Mouse (Mus musculus) gastrocnemius, postnatal 4 days (tissue): ENCODE data around the gene 2210407C18Rik. TPM values are rescaled to one million over a fixed set of nuclear protein-coding genes. Genes with fewer than 3 reads are reported as not detected.

ENCODE experiments used
- DNase-seq, 2 experiments: peaks; one replicate each; pipeline ENCODE4 v3.0.0; 2021 to 2022; ENCODE audit warnings: low spot score in 2 of 2, mixed read lengths in 2 of 2
- long read RNA-seq, 2 experiments: library from polyadenylated mRNA; stranded (forward); transcript quantifications; one replicate each; pipeline ENCODE4 v2.0.0; 2021
- total RNA-seq, 2 experiments: library from RNA; stranded (reverse); gene quantifications; 2 replicates each; pipeline ENCODE4 v1.2.3; 2021

The 2210407C18Rik gene
- not detected for total RNA-seq
- long read RNA-seq, experiment 1 = 0 reads
- long read RNA-seq, experiment 2 = 0 reads

DNA sequence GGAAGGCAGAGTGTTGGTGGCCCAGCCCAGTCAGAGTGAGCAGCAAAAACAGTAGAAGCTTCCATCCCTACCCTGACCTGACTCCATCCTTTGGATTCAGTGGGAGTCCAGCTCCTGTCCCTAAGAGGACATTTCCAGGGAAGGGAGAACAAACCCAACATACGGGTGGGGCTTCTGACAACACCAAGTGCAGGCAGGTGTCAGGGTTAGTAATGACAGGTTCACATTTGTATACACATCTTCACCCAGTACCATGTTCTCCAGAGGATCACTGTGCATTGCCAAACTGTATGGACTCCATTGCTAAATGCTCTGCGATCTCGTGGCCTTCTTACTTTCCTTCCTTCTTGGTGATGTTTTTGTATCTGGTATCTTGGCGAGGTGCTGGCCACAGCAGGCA is at the start of gene 2210407C18Rik:
Gene 2210407C18Rik (minus strand): TSS at position 101 of the 400 bp plus-strand sequence.
- DNase-seq = no peak

DNA sequence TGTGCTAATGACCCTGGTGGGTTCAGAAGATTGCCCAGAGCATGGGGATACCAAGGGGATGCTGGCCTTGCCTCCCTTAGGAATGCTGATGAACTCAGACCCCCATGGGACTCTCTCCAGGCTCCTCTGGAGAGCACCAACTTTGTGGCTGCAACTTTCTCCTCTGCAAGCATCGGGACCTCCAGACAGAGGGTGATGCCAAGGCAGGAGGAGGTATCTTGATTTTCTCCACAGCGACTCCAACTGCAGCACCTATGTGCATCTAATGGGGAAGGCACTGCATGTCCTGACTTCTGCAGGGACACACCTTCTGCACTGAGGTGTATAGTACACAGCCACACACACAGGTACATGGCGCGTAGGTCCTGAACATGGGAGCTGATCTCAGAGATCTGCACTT is 42.7 kb upstream of the 2210407C18Rik start, which contains the start of gene Olfr322:
Gene Olfr322 (plus strand): TSS at position 187 of the 400 bp plus-strand sequence.
- DNase-seq = no peak

DNA sequence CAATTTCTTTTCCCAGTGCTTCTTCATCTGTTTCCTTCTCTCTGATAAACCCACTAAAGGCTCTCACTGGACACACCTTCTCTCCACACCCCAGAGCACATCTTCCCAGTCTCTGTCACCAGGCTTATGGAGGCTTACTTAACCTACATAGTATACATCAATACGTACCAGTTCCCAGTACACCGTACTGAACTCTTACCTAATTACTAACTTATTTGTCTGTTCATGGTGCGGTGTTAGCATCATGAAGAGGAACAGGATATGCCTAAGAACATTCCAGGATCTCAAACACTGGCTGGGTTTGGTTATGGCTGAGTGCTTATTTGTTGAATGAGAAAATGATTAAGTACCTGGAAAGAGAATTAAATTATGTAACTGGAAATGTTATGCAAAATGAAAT is 39.3 kb upstream of the 2210407C18Rik start:
- DNase-seq = no peak

DNA sequence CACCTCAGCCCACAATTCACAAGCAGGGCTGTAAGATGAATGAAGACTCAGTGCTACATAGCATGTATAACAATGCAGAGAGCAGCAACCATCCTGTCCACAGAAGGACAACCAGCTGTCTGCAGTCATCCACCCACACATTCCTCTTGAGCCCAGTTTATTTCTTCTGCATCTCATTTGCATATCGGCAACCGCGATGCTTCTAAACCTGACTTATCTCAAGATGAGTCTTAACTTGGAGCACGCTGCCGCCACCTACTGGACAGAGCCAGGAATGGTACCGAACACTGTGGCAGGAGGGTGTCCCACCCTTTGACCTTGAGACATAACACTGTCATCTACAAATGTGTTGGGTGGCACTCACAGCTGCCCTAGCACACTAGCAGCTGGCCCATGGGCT is 27.5 kb upstream of the 2210407C18Rik start:
- peak in 1 of 2 experiments; percentile 29 for DNase-seq

DNA sequence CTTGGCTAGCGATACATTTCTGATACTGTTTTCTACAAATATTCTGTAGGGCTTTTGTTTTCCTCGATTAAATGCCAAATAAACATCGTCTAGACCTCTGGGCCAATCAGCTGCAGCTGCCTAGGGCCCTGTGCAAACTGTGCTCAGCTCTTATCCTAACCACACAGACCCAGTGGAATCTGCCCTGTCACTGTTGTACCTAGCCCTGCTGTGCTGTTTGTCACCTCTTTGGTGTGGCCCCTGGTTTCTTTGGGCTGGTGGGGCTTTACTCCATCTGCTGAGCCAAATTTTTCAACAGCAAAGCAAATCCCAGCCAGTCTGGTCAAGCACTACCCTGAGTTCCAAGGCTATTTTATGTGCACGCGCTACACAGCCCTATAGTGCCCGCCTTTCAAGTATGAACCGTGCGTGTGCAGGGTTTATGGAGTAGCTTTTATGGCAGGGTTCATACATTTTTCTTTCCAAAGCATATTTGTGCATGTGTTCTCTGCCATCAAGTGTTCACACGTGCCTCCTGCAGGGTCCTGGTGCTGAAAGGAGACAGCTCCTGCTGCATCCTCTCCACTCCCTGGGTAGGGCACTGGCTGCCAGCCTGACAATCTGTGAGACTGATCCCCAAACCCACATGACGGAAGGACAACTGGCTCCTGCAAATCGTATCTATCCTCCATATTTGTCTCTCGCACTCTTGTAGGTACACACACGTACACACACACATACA is 25.9 kb upstream of the 2210407C18Rik start:
- DNase-seq = no peak

DNA sequence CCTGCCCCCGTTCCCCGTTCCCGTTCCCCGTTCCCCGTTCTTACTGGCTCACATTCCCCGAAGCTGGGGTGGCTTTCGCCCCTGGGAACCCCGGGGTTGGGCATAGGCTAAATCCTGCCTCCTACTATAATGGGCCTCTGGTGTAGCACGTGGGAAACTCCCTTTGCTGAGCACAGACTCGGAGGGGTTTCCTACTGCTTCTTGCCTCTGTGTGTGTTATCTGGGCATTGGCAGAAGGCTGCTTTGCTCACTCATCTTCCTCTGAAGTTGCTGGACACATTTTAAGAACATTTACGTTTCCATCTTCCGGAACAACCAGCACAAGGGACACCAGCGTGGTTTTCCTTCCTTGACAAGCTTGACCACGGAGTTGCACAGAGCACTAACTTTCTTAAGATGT is 25.2 kb upstream of the 2210407C18Rik start:
- no peak for DNase-seq

DNA sequence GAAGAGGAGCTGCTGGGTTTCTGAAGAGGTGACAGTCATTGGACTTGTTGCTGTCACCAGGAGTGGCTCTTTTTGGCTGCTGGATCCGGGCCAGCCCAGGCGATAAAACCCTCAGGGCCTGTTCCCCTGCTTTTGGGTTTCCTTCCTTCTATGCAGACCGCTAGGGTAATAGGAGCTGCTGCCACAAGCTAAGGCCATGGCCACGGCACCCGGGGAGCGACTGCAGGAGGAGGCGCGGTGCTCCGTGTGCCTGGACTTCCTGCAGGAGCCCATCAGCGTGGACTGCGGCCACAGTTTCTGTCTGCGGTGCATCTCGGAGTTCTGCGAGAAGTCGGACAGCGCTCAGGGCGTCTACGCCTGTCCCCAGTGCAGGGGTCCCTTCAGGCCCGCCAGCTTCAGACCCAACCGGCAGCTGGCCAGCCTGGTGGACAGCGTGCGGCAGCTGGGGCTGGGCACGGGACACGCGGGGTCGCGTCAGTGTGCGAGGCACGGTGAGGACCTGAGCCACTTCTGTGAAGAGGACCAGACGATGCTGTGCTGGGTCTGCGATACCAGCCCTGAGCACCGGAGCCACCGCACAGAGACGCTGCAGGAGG is 24.5 kb upstream of the 2210407C18Rik start, which contains the start of gene Trim58:
Gene Trim58 (plus strand): TSS at position 194 of the 596 bp plus-strand sequence.
- DNase-seq = peak in 1 of 2 experiments; percentile 21

DNA sequence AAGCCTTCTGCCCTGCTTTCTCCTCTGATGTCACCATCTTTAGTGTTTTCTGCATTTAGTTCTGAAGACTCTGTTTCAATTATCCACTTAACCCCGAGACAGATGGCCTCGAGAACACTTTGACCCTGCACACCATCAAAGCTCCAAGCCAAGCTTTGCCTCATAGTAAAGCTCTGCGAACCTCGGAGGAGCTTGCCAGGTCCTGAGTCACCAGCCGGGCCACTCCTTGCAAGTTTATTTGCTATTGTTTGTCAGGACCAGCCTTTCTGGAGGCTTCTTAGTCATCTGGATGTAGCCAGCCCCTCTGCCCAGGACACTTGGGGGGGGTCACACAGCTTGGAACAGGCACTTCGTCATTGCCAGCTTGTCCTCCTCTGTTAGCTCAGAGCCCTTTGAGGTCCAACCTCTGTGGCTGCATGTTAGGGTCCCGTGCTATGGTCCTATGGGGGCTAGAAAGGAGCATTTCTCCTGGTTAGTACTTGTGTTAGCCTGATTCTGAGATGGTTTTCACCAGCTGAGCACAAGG is 22.4 kb upstream of the 2210407C18Rik start:
- no peak for DNase-seq

DNA sequence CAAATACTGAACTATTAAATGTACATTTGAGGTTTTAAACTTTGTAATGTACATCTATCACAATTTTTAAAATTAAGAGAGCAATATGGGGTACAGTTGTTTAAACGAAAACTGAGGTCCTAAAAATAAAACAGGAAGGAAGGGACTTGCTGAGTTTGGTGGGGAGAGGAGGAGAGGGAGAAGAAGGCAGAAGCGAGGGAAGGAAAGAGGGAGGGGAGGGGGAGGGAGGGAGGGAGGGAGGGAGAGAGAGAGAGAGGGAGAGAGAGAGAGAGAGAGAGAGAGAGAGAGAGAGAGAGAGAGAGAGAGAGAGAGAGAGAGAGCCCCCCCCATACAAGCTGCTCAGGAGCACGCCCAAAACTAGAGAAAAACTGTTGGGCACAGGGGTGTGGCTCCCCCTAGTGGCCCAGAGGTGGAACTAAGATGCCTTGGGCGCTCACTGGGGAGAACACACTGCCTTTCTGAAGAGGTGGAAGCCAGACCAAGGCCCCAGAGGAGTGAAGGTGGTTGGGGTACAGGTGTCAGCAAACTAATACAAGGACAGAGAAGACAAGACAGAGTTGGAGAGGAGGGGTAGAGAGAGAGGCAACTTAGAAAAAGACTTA is 20.6 kb upstream of the 2210407C18Rik start:
- DNase-seq = peak; percentile 30 to 36

DNA sequence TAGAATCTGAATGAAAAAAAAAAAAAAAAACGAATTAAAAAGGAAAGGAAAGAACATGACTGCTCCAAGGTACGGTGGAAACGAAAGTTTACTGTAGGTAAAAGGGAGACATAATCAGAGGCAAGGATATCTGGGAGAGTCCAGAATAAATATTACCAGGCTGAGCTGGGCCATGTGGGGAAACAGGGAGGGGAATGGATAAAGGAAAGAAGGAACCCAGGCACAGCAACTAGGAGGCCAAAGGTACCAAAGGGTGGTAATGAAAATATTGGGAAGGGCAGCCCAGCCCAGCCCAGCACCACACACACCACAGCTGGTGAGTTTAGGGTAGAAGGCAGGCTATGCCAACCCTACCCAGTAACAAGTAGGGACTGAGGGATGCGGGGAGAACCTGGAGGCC is 19.0 kb upstream of the 2210407C18Rik start:
- DNase-seq = no peak

DNA sequence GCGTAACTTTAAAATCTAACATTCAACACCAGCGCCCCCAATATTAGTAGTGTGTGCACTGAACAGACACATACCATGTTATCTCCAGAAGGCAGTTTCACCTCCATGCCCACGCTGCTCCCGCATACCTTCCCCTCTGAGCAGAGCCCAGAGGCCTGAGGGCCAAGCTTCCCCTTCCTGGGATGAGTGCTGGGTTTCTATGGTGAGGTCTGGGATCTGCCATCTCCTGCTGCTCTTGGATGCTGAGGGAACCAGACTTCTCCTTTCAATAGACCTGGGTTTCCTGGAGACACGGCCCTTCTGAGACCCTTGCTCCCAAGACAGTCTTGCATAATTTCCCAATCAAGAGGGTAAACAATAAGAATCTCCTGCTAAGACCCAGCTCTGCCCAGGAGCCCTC is 14.5 kb upstream of the 2210407C18Rik start, which contains the start of gene Olfr323:
Gene Olfr323 (minus strand): TSS at position 101 of the 400 bp plus-strand sequence.
- no peak for DNase-seq

DNA sequence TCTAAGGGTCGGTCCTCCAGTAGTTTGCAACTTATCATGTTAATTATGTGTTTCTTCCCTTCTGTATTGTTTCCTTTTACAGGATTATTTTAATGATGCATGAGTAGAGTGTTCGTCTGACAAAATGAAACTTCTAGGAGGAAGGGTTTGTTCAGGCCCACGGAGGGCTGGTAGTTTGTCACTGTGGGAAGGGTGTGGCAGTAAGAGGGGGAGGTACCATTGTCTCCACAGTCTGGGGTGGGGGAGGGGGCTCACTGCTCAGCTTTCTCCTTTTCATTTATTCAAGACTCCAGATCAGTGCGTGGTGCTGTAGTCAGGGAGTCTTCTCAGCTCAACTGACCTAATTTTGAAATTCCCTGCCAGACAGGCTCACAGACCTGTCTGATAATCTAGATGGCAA is 10.3 kb upstream of the 2210407C18Rik start:
- no peak for DNase-seq

DNA sequence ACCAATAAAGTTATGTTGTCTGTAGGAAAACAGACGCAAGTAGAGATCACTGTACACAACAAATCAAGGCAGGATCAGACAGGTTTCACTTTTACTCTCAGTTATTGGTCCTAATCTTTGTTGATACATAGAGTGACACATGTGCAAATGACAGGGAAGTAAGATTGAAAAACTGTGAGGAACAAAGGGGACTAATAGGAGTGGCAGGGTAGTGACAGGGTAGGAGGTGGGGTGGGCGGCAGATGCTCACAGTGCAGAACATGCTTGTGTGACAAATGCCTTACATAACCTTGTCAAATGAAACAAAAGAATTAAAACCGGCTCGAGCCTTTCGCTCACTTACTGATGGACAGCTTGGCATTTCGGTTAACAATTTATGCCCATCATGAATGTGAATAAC is 2.9 kb upstream of the 2210407C18Rik start:
- no peak for DNase-seq

DNA sequence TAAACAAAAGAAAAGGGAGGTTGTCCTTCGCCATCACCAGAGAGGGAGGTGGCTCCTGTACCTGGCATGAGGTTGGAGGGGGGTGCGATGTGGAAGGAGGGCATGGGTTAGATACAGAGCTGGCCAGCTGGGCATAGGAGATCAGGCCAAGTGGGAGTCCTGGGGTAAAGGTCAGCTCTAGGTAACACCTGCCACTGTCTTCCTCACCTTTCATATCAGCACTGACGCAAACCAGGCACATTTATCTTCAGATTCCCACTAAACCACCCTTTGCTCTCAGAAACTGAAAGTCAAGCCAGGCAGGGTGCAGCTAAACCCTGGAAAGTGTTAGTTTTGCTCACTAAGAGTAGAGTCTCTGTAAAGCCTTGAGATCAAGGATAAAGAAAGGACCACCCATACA is 2.5 kb upstream of the 2210407C18Rik start:
- no peak for DNase-seq

DNA sequence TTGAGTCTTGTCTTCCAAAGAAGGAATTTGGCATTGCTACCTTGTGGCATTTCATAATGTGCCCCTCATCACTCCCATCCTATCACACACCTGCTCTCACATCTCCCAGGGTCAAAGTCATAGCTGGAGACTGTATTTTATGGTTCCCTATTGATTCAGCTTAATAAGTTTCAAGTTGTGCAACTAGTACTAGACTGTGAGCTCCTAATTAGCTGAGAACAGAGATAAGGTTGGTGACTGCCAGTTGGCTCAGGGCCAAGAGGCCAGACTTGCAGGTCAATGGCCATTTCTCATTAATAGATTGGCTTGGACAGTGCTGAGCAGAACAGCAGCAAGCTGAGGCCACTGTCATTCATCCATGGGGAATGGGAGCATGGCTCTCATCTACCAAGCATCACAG is 1.3 kb downstream of the 2210407C18Rik start:
- DNase-seq = no peak

DNA sequence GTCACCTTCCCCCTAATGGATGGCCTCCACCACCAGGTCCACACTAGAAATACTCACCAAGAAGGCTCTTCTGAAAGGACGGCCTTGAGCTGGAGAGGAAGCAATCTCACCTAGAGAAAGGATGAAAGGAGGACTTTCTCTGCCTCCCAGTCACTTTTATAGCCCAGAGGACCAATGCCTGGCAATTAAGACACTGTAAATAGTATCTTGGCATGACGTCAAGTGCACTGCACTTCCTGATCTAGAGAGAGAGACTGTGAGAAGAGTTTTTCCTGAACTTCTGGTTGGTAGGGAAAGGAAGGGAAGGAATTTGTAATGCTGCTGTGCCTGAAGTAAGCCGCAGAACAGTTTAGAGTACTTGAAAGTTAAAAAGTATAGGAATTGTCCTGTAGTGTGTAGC is 2.5 kb downstream of the 2210407C18Rik start:
- DNase-seq = no peak

DNA sequence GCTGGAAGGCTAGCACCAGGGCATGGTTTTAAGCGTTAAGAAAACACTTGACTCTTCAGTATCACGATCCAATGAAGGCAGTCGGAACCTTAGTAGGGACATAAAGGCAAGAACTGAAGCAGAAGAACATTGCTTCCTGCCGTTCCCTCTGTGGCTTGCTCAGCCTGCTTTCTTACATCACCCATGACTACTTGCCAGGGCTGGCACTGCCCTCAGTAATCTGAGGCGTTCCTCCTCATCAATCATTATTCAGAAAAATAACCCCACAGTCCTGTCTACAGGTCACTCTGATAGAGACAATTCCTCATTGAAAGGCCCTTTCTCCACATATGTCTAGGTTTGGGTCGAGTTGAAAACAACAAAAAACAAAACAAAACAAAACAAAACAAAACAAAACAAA is 8.8 kb downstream of the 2210407C18Rik start:
- no peak for DNase-seq

DNA sequence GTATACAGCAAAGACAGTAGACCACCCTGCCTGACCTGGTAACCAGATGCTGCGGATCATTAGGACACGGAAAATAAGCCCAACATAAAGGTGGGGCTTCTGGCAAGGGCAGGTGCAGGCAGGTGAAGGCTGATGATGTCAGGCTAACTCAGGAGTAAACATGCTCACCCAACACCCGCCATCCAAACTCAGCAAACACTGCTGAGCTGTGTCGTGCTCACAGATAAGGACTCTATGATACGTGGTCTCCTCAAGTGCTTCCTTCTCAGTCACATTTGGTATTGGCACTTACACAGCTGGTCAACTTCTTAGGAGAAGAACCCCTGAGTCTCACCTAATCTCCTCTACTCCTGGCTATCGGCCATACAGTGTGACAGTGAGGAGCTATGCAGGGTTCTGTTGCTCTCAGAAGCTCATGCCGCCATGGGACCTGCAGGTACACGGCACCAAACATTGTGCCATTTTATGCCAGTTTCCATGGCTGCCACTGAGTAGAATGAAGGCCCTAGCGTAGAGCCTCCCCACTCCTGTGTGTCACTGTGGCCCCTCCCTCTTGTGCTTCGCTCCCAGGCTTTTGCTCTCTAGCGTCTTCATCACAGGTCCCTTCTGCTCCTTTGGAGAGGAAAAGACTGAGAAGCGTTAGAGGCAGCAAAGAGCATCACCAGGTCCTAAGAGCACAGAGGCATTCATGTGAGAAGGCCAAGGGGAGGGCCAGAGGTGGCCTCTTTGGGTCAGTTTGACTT is 9.5 kb downstream of the 2210407C18Rik start:
- no peak for DNase-seq

DNA sequence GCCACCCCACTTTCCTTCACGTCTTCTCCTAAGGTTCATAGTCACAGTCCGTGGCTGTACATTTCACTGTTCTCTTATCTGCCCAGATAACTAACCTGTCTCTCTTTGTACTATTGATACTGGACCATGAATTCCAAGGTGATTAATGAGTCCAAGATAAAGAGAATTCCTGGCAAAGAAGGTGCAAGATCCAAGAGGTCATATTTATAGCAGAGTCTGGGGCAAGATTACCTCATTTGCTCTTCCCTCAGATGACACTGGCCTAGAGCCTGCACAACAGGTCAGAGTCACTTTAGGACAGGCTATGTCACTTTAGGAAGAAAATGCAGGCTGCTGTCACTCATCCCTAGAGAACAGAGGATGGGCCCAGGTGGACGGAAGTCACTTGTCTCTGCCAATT is 10.6 kb downstream of the 2210407C18Rik start:
- DNase-seq = no peak

DNA sequence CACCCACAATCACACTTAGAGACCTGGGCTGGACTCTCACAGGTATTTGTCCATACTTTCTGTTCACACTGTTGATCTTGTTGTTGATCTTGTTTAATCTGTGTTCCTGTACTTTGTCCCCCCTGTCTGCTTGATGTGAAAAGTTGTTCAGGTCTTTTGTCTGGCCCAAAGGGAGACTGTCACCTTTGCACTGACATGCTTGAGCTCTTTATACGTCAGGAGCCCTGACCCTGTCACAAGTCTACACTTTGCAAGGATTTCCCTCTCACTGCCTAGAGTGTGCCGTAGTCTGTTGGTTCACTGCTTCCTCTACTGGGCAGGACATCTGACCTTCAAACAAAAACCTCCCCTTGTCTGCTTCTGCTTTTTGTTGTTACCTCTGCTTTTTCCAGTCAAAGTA is 11.2 kb downstream of the 2210407C18Rik start:
- DNase-seq = no peak
